ENCODE assay signal across 11 mouse cellular contexts in the genomic region with DNA sequence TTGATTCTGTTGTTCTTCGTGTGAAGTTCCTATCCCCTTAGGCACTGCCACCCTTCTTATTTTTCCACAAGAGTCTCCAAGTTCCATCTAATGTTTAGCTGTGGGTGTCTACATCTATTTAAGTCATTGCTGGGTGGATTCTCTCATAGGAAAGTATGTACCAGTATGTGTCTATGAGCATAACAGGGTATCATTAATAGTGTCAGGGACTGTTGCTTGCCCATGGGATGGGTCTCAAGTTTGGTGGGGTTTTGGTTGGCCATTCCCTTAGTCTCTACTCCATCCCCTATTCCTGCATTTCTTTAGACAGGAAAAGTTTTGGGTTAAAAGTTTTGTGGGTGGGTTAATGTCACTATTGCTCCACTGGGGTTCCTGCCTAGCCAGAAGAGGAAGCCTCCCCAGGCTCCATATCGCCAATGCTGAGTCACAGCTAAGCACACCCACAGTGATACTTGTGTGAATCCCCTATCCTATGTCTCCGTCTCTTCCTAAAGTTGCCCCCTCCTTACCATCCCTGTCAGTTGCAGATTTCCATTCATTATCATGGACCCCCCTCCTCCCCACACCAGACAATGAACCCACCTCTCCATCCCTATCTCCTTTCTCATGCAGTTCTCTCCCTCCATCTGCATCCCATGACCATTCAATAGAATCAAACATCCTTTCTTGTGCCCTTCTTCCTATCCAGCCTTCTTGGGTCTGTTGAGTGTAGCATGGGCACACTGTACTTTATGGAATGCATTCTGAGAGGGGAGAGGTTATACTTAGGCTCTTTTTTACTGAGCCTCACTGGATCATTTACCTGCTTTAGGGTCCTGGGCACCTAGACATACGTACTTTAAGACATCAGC.
DNase-seq lines count a peak whose midpoint lies in the region; ATAC-seq lines count a peak whose summit lies in the region.
"Had no signal": no experiment of that assay in that cellular context is flagged by ENCODE, and none has a peak within 500 bp of the region (broad histone marks: within the 10 kb centered on the region; RNA-seq: fewer than 3 reads in every experiment).

No protein-coding gene starts in this region.

- no peaks in the 10 kb centered on the region for H3K9me3 ChIP-seq in embryonic facial prominence, embryonic 11.5 days (replicated peaks; ENCODE audit: control insufficient read depth, low read length)
- H3K9me3 ChIP-seq in embryonic facial prominence, embryonic 10.5 days, result no peaks in the 10 kb centered on the region
- no peaks in the 10 kb centered on the region for H3K9me3 ChIP-seq in liver, embryonic 12.5 days (replicated peaks)
- H3K9me3 ChIP-seq in intestine, embryonic 16.5 days (ENCODE audit: control insufficient read depth, low read length), result no peaks in the 10 kb centered on the region
- H3K9me3 ChIP-seq in stomach, embryonic 14.5 days (ENCODE audit: control insufficient read depth, low read depth, low read length), result no peaks in the 10 kb centered on the region
- H3K9me3 ChIP-seq: megakaryocyte, embryonic 14.5 days had no signal

- H3K4me3 ChIP-seq in embryonic facial prominence, embryonic 11.5 days (ENCODE audit: low read depth, low read length), result no peak overlapping the region
- no peak overlapping the region for H3K4me3 ChIP-seq in embryonic facial prominence, embryonic 10.5 days
- no peak overlapping the region for H3K4me3 ChIP-seq in liver, embryonic 12.5 days
- no peak overlapping the region for H3K4me3 ChIP-seq in intestine, embryonic 16.5 days (ENCODE audit: low read length)
- H3K4me3 ChIP-seq in stomach, embryonic 14.5 days (ENCODE audit: low read depth, low read length), result no peak overlapping the region
- H3K4me3 ChIP-seq: erythroblast, embryonic 14.5 days had no signal

- no peak for DNase-seq in embryonic facial prominence, embryonic 11.5 days (ENCODE audit: low spot score)
- no peak for DNase-seq in embryonic facial prominence, embryonic 10.5 days (ENCODE audit: low spot score)
- DNase-seq in liver, result no peak
- DNase-seq in gastrocnemius, postnatal 10 days, result no peak
- no peak for DNase-seq in ovary, adult 18-20 months (ENCODE audit: low spot score)
- DNase-seq: heart, postnatal 36 days had no signal

- WGBS in embryonic facial prominence, embryonic 11.5 days, result 62% methylated on average over 4 of the region's 4 CpGs
- WGBS in embryonic facial prominence, embryonic 10.5 days, result 64% methylated on average over 4 of the region's 4 CpGs
- WGBS in liver, embryonic 12.5 days (ENCODE audit: insufficient replicate concordance), result 43% methylated on average over 4 of the region's 4 CpGs
- 63% methylated on average over 4 of the region's 4 CpGs for WGBS in intestine, embryonic 16.5 days
- WGBS in stomach, embryonic 14.5 days, result 62% methylated on average over 4 of the region's 4 CpGs

- H3K4me1 ChIP-seq in embryonic facial prominence, embryonic 11.5 days (ENCODE audit: control insufficient read depth, insufficient read depth, low read length), result no peaks in the 10 kb centered on the region
- H3K4me1 ChIP-seq in embryonic facial prominence, embryonic 10.5 days, result no peaks in the 10 kb centered on the region
- no peaks in the 10 kb centered on the region for H3K4me1 ChIP-seq in liver, embryonic 12.5 days
- H3K4me1 ChIP-seq in intestine, embryonic 16.5 days (ENCODE audit: control insufficient read depth, insufficient read depth, low read length), result no peaks in the 10 kb centered on the region
- H3K4me1 ChIP-seq in stomach, embryonic 14.5 days (ENCODE audit: control insufficient read depth, insufficient read depth, low read length), result no peaks in the 10 kb centered on the region

- H3K36me3 ChIP-seq in embryonic facial prominence, embryonic 11.5 days (replicated peaks; ENCODE audit: control insufficient read depth, insufficient read depth, low read depth, low read length), result no peaks in the 10 kb centered on the region
- no peaks in the 10 kb centered on the region for H3K36me3 ChIP-seq in embryonic facial prominence, embryonic 10.5 days (replicated peaks)
- no peaks in the 10 kb centered on the region for H3K36me3 ChIP-seq in liver, embryonic 12.5 days
- no peaks in the 10 kb centered on the region for H3K36me3 ChIP-seq in intestine, embryonic 16.5 days (ENCODE audit: control insufficient read depth, insufficient read depth, low read length)
- no peaks in the 10 kb centered on the region for H3K36me3 ChIP-seq in stomach, embryonic 14.5 days (ENCODE audit: control insufficient read depth, insufficient read depth, low read length)

- H3K27me3 ChIP-seq in embryonic facial prominence, embryonic 11.5 days (ENCODE audit: control insufficient read depth, insufficient read depth, low read length), result no peaks in the 10 kb centered on the region
- H3K27me3 ChIP-seq in embryonic facial prominence, embryonic 10.5 days (replicated peaks; ENCODE audit: low read depth, poor library complexity, severe bottlenecking), result no peaks in the 10 kb centered on the region
- H3K27me3 ChIP-seq in liver, embryonic 12.5 days (replicated peaks), result no peaks in the 10 kb centered on the region
- no peaks in the 10 kb centered on the region for H3K27me3 ChIP-seq in intestine, embryonic 16.5 days (replicated peaks; ENCODE audit: control insufficient read depth, insufficient read depth, low read length)
- H3K27me3 ChIP-seq in stomach, embryonic 14.5 days (ENCODE audit: control insufficient read depth, insufficient read depth, low read length), result no peaks in the 10 kb centered on the region

- H3K27ac ChIP-seq in embryonic facial prominence, embryonic 11.5 days (replicated peaks; ENCODE audit: low read depth, low read length), result no peak overlapping the region
- H3K27ac ChIP-seq in embryonic facial prominence, embryonic 10.5 days (replicated peaks), result no peak overlapping the region
- H3K27ac ChIP-seq in liver, embryonic 12.5 days, result no peak overlapping the region
- H3K27ac ChIP-seq in intestine, embryonic 16.5 days (ENCODE audit: low read length), result no peak overlapping the region
- no peak overlapping the region for H3K27ac ChIP-seq in stomach, embryonic 14.5 days (ENCODE audit: low read length)

- ATAC-seq in embryonic facial prominence, embryonic 11.5 days (replicated peaks; ENCODE audit: insufficient number of reproducible peaks, low FRiP score, low TSS enrichment, low read depth), result peak; percentile 79
- ATAC-seq in liver, embryonic 12.5 days, result peak; percentile 40
- ATAC-seq in intestine, embryonic 16.5 days, result peak; percentile 21; the same call in 1 of the 2 replicates
- ATAC-seq in stomach, embryonic 14.5 days (ENCODE audit: insufficient number of reproducible peaks, insufficient read depth, low FRiP score, low read depth), result 0 out of 2 replicates have a peak, but pooled peaks have one; percentile 51

- no peak overlapping the region for H3K9ac ChIP-seq in embryonic facial prominence, embryonic 11.5 days (replicated peaks; ENCODE audit: low read length)
- no peak overlapping the region for H3K9ac ChIP-seq in liver, embryonic 12.5 days
- no peak overlapping the region for H3K9ac ChIP-seq in intestine, embryonic 16.5 days (ENCODE audit: low read depth, low read length)
- H3K9ac ChIP-seq in stomach, embryonic 14.5 days (replicated peaks; ENCODE audit: low read depth, low read length), result no peak overlapping the region

- H3K4me2 ChIP-seq in embryonic facial prominence, embryonic 11.5 days (ENCODE audit: low read depth, low read length), result no peak overlapping the region
- no peak overlapping the region for H3K4me2 ChIP-seq in liver, embryonic 12.5 days
- H3K4me2 ChIP-seq in intestine, embryonic 16.5 days (ENCODE audit: low read depth, low read length), result no peak overlapping the region
- H3K4me2 ChIP-seq in stomach, embryonic 14.5 days (replicated peaks; ENCODE audit: low read depth, low read length), result no peak overlapping the region

Comparison
In these comparisons a context has a peak if more than half of its experiments do, and no peak if none do; other contexts are left out.
1. ATAC-seq: peak in every context shown above with its lines; median percentile 79 in embryonic facial prominence, embryonic 11.5 days; 51 in stomach, embryonic 14.5 days; 40 in liver, embryonic 12.5 days; 21 in intestine, embryonic 16.5 days.